Mouse (Mus musculus) cerebellum, postnatal 25 days (tissue): ENCODE measurements at regions not wholly inside any gene's neighbourhood (a gene's known extent, or its start where the extent isn't known, plus 50 kb on each side); places are given as distances from the start of the nearest gene placed in this dataset.
"Not testable (repeated sequence)": the region's sequence is repeated elsewhere in the genome, so short reads cannot be mapped to it uniquely, and the experiment has no call there.

Experiments
- DNase-seq, 2 experiments: peaks; one replicate each; pipeline ENCODE4 v3.0.0; 2021; ENCODE audit warnings: mixed read lengths in 2 of 2

DNA sequence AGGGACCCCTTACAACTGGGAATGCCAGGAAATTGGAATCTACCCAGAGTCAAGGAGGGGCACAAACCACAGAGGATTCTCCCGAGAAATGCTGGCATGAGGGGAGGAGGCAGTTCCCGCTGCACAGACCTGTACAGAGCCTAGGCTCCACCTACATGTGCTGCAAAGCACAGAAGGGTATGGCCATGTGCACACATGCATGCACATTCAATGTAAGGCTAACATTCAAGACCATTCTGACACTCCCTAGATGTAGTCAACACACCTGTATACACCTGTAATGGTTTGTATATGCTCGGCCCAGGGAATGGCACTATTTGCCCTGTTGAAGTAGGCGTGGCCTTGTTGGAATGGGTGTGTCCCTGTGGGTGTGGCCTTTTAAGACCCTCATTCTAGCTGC is 238.0 kb downstream of the Prex1 start:
- DNase-seq: no peak

DNA sequence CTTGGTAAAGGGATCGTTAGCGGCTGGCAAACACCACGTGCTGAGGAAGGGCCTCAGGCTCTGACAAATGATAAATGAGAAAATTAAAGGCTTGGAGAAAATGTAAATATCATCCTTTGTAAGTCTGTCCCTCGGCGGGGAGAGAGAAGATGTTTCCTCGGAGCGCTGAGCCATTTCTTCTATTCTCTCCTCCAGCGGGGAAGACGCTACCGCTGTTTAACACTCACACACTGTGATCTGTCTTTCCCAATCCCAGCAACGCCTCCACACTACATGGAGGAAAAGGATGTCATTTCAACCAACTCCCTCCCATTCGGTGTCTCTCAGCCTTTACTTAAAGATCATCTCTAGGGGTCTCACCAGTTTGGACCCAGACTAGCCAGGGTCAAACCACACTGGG is 239.0 kb downstream of the Prex1 start:
- no peak for DNase-seq

DNA sequence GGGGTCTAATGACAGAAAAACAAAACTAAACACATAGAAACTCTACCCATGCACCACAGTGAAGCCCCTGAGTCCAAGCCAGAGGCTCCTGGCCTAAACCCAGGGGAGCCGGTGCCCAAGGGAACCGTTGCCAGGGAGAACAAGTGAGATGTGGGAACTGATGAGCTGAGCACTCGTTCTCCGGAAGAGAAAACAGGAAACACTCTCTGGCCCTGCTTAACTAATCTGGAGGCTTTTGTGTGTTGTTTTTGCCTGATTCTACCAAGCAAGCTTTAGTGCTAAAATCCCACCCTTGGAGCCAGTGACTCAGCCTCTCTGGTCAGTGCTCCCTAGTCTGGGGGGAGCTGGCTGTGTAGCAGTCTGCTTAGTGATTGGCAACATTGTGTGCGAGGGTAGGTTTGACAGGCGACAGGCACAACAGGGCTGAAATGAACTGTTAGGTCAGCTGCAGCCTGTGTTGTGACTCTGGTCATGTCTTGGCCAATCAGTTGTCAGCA is 242.3 kb downstream of the Prex1 start:
- peak in 1 of 2 experiments; percentile 9 for DNase-seq

DNA sequence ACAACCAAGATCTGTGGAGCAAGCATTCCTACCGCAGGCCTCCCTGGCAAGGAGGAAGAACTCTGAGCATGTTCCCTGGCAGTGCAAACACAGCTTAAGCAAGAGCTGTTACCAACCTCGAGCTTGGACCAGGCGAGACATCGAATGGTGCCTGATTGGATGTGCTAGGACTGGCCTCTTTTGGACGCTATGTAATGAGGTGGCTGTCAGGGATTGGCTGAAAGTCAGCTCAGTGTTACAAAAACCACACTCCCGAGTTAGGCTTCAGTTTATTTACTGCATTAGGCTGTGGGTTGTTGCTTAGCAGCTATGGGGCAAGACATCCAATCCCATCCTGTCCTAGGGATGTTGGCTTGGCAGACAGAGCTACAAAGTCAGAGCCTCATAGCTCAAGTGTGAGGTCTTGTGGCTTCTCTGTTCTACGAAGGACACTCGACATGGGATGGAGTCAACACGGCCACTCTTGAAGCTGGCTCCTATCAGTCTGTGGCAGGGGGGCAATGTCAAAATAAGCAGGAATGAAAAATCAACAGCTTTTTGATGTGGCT is 244.5 kb downstream of the Prex1 start:
- no peak for DNase-seq

DNA sequence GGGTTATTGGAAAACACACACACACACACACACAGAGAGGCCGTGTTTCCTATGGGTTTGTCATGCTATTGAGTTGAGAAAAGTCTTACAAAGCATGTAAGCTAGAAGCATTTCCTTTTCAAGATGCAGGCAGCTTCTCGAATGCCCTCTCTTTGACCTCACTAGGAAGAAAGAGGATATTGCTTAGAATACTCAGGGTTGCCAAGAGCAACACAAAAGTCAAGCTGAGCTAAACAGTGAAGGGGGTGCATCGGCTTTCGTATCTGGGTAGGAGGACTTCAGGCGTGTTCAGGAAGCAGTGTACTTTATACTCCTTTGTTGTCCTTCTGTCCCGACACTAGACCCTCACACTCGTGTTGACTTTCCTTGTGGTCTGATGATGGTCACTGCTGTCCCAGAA is 246.5 kb downstream of the Prex1 start:
- no peak for DNase-seq

DNA sequence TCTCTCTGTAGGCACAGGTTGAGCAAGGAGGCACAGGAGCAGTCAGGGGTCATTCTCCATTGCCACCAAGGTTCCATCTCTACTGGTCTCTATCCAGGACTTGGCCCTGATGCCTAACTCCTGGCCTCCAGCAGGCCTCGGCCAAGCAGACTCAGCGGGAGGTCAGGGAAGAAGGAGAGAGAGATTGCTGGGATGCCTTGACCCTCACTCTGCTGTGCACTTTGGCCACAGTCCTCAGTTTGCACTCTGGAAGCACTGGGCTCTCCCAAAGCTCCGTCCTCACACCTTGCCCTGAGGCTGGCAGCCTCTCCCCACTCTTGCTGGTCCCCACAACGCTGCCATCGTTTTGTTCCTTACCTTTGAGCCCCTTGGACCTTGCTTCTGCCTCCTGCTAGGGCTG is 248.1 kb downstream of the Prex1 start:
- DNase-seq: no peak

DNA sequence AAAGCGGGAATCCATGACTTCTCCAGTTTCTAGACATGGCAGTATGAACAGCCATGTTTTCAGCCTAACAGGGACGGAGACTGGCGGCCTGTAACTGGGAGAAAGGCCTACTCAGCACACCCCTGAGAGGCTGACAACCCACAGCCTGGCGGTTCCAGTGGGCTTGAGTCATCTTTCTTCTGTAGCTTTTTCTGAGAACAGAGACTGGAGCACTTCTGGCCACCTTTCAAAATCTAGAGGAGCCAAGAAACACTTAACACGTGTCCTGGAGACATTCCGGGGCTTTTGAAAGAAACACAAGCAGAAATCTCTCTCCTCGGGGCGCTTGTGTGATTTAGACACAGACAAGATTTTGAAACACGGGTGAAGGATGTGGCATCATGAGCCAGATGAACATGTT is 250.1 kb downstream of the Prex1 start:
- DNase-seq: no peak

DNA sequence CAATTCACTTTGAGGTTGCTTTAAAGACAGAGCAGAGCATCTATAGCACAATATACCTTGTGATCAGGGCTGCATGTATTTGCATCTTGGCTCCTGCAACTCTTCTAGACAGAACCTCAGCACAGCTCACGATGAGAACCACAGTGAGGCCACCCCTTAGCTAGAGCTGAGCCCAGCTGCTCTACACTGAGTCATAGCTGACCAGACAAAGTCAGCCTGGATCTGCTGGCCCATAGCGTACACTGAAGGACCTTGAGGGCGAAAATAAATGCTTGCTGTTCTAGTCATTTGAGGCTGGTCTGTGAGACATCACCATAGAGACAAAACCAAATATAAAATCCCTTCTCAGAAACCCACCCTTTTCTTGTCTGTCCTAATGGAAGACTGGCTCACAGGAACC is 251.7 kb downstream of the Prex1 start:
- DNase-seq: no peak

DNA sequence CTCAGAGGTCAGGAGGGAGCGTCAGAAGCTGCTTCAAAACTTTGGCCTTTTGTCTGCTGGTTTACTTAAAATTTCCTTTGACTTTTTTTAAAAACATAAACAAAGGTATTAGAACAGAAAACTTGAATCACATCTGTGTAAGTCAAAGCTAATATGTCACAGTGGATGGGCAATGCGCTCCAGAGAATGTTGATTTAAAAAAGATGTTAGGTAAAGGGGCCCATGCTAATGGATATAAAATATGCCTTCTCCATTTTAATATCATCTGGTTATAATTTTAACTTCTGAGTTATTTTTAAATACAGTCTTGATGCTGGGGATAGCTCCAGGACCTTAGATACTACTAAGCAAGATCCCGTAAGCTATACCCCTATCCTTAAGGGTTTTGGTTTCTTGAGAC is 252.5 kb downstream of the Prex1 start:
- no peak for DNase-seq

DNA sequence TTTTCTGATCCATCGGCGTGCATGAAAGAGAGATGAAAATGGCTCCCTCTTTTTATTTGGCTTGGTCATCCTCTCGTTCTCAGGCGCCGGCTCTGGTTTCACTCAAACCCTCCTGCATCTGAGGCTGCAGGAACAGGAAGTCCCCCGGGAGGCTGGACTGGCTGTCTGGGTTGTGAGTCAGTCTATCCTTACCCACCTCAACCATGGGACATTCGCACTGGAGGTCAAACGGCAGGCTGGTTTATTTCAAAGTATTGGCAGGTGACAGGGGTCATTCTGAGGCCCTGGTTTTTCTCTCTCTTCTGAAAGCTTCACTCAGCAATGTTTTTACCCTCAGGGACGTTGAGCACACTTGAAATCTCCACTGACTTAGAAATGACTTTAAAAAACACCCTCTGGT is 253.7 kb downstream of the Prex1 start:
- DNase-seq: no peak

DNA sequence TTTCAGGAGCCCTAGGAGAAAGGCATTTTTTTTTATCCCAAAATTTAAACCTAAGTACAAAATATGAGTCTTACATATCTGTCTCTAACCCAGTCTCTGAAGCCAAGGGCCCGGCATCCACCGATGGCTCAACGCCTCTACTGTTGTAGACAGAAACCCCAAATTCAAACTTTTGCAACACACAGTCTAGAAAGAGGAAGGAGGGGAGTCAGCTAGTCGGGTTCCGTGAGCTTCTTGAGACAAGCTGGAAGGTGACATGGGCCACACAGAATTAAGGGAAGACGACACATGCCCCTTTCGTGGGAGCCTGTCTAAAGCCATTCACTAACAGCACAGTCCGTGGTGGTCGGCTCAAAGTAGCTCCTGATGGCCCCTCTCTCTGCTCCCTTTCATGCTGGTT is 254.7 kb downstream of the Prex1 start:
- DNase-seq: no peak

DNA sequence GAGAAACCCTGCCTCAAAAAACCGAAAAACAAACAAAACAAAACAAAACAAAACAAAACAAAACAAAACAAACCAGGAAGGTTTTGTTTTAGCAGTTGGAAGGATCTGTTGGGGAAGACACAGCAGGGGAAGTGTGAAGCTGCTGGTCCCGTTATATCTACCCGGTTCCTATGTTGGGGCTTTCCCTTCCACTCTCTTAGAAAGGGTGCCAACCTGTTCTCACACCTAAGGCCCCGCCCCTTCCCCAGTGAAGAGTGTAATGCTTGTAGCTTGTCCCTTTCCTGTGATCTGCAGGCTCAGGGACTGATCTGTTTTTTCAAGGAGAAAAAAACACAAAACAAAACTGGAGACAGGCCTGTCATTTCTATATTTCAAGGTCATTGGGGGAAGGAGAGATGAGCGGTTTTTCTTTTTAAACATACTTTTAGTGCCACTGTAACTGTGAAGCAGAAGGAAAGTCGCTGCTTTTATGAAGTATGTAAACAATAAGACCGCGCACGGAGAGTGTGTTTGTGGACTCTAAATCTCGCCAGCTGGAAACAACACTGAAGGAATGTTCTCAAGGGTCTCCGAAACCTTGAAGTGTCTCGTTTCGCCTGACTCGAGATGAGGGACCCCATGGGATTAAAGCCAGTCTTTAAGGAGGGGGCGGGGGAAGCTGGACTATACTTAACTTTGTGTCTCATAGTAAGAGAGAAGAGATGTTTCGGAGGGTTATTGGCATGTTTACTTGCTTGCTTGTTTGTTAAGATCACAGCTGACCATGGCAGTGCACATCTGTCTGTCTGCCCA is 256.1 kb downstream of the Prex1 start:
- no peak for DNase-seq

DNA sequence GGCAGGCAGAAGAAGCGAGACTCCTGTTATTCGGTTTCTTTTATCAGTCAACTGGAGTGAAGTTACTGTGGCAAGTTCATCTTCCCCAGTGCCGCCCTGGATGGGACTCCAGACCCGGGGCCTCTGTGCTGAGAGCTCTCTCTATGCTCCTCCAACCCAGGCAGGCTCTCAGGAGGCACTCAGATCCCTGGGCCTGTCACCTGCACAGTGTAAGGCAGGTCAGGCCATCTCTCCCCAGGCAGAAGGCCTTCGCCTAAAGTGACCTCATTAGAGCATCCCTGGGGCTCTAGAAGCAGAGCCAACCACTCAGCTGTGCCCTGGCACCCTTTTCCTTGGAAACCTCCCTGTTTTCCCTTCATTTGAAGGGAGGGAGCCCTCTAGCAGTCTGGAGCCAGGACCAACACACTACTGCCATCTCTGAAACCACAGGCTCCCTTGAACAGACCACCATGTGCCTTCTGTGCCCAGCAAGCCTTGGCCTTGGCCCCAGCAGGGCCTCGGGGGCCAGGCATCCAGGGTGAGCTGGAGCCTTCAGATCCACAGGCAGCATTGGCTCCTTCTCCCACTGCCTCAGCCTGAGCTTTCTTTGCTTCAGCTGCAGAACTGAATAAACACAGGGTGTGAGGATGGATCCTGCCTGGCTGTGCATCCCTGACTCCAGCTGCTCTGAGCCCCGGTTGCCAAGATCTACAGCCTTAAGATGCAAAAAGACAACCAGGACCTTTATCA is 259.3 kb downstream of the Prex1 start:
- DNase-seq: peak; percentile 20 to 23

DNA sequence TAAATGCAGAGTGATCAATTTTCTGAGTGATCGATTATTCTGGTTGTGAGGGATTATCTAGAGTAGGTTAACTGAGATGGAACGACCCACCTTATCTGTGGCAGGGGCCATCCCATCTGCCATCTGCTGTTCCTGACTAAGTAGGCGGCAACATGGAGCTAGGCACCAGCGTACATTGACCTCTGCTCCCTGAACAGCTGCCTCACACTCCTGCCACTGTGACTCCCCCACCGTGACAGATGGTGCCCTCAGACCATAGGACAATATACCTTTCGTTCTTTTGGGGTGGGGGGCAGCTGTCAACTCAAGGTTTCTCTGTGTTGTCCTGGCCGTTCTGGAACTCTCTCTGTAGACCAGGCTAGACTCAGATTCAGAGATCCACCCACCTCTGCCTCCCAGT is 262.7 kb downstream of the Prex1 start:
- no peak for DNase-seq

DNA sequence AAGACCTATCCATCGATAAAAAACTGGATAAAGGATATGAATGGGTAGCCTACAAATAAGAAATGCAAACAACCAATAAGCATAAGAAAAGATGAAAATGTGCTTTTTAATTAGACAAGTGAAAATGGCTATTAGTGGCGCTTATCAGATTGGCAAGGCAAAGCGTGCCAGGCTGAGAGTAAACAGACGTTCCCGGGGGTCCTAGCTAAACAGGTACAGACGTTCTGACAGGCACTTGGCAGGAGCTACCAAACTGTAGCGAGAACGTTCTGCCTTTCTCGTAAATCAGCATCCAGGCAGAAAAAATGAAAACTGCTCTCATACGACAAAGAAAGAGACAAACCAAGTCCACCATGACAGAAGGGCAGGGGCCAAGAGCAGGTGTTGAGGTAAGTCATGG is 263.3 kb downstream of the Prex1 start:
- no peak for DNase-seq

DNA sequence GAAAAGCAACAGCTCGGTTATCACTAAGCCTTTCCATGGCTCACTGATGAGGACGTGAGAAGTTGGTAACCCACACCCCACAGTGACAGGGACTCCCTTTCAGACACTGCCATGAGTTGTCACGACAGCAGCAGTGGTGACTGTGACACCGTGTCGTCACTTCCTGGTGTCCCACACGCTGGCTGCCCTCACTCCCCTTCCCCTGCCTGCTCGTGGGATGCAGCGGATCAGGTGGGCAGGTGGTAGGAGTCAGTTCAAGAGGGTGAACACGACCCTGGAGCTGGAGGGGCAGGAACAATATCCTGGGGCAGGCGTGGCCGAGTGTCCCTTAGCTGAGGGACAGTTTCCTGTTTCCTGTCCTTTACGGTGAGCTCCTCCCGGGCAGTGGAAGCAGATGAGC is 264.9 kb downstream of the Prex1 start:
- no peak for DNase-seq

DNA sequence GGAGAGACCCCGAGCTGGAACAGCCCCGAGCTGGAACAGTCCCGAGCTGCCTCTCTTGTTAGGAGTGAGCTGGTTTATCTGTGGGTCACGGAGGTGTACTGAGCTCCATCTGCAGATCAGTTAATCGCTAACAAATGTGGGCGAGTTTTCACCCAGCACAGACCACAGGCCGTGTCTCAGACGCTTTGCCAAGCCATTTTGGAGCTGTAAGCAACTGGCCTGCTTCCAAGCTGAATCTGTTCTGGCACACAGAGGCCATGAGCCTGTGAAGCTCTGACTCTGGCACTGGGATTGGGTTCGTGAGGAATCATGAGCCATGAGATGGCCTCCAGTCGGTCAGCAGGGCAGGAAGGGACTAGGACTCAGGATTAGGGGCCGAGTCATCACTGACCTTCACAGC is 265.5 kb downstream of the Prex1 start:
- peak; percentile 62 to 76 for DNase-seq

DNA sequence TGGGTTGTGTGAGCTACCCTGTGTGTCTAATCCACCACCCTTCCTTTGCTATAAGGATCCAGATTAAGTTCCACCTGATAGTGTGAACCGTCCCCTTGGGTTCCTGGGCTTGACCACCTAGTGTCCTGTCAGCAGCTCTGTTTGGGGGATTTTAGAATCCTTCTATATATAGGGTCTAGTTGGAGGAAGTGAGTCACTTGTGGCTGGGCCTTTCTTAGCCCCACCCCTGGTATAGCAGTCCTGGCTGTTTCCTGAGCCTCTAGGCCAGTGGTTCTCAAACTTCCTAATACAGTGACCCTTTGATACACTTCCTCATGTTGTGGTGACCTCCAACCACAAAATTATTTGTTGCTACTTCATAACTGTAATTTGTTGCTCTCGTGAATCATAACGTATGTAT is 267.1 kb downstream of the Prex1 start:
- DNase-seq: no peak

DNA sequence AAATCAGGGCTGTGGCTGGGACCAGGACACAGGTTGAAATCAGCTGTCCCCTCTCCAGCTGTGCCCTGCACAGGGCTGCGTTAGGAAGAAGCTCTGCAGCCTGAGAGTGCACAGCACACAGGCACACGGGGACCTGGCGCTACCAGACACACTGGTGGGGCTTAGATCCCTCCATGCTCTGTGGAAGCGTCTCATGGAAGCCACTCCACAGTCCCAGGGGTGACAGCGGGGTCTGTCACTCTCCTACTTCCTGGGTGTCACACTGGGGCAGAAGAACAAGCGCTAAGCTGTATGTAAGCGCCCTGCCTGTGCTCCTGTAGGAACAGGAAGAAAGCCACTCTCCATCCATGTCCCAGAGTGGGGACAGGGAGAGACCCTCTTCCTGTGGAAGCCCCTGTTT is 267.8 kb downstream of the Prex1 start:
- not testable (repeated sequence) for DNase-seq

DNA sequence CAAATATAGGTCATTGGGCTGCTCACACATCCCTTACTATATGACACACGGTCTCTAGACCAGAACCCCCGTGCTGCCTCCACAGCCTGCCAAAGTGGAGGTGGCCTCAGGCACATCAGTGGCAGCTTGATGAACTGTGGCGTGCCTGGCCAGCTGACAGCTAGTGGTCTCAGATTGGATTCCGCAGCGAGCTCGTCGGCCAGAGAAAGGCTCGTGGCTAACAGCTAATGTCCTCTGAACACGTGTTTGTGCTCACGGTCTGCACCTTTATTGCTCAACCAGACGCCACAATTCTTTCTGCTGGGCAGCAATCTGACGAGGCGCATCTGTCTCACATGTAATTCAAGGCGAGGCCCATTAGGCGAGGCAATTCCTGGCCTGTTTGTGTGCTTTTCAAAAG is 270.6 kb downstream of the Prex1 start:
- DNase-seq: peak in 1 of 2 experiments; percentile 22

DNA sequence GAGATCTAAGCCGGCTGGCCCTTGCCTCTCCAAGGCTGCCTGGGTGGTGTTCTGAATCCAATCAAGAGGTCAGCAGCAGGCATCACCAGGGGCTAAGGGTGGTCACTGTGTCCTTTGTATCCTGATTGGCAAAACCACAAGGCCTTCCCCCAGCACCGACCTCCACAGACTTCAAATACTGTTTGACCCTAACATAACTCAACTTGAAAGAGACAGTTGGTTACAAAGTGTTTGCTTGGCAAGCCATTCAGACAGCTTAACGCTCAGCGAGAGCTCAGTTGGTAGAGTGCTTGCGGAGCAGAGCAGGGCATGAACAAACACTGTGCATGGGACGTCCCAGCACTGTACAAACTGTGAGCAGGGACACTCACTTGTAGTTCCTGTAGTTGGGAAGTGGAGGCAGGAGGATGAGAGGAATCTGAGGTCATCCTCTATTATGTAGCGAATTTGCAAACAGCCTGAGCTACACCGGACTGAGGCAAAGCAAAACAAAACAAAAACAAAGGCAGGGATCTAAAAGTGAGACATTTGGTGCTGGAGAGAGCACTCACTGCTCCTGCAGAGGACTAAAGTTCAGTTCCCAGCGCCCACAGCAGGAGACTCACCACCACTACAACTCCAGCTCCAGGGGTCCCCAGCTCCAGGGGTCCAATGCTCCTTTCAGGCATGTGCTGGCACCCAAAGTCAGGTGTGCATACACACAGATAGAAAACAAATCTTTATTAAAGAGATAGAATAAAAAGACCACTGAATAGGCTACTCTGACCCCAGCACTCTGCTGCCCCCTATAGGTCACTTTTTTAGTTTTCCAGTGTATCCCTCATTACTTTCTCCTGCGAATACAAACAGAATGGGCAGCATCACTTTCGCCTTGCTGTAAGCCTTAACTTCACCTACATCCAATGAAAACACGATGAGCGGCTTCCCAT is 273.5 kb downstream of the Prex1 start:
- peak in 1 of 2 experiments; percentile 47 for DNase-seq

DNA sequence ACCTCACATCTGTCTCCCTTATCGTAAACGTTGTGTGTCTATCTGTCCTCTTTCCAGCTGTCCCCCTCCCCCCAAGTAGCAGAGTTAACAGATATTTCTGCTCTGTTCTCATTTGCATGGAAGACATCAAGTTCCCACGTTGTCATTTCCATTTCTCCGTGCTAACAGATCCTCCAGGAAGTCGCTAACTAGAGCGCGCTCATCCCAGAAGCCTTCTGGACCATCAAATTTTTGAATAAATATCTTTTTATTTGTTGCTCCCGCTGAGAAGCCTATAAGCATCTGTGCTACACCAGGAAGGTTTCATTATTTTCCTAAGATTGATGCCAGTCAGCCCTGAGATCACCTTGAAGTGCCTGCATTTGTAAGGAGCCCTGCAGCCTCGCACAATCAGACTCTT is 275.4 kb downstream of the Prex1 start:
- DNase-seq: no peak

DNA sequence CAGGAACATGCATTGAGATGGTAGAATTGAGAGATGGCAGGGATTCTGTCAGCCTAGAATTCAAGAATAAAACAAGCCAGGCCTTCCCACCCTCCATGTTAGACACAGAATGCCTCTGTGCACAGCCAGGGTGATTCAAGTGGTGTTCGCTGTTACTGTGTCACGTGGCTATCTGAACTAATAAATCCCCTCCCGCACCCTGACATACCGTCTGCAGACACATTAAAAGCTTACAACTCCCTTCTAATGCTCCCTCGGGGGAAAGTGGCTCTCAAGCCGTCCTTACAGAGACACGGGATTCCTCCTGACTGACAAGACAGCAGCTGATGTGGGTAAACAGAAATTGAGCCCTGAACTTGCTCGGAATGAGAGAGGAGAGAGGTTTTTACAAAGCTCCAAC is 279.1 kb downstream of the Prex1 start:
- no peak for DNase-seq
